Mouse (Mus musculus): ENCODE results near the gene Tdrd12. TPM values are rescaled to one million over a fixed set of nuclear protein-coding genes. Genes with fewer than 3 reads are reported as not detected.

Gene Tdrd12
- polyA plus RNA-seq, 1 experiment from 2014 or later, result 0.59 TPM

- Histone ChIP-seq H3K9ac (replicated peaks) (no peak overlapping the region), H3K27ac (replicated peaks) (no peak overlapping the region), H3K4me3 (replicated peaks) (no peak overlapping the region), H3K27me3 (replicated peaks) (no peaks in the 10 kb centered on the region), H3K4me2 (no peak overlapping the region), H3K9me3 (replicated peaks) (no peaks in the 10 kb centered on the region), H3K4me1 (no peaks in the 10 kb centered on the region), H3K36me3 (no peaks in the 10 kb centered on the region)
- no peak for ATAC-seq (ENCODE audit: low FRiP score)
- WGBS, result 92% methylated on average over 8 of the region's 8 CpGs
These were observed 51.0 kb downstream of the Tdrd12 start for GRCm38 (mm10) chr7:35486553-35486952.

GRCm38 (mm10) chr7:35485126-35485525 lies 52.4 kb downstream of the Tdrd12 start:
- Histone ChIP-seq H3K9ac (replicated peaks) (no peak overlapping the region), H3K36me3 (no peaks in the 10 kb centered on the region), H3K27me3 (replicated peaks) (no peaks in the 10 kb centered on the region), H3K4me3 (replicated peaks) (no peak overlapping the region), H3K4me1 (no peaks in the 10 kb centered on the region), H3K9me3 (replicated peaks) (no peaks in the 10 kb centered on the region), H3K4me2 (no peak overlapping the region), H3K27ac (replicated peaks) (no peak overlapping the region)
- ATAC-seq (ENCODE audit: low FRiP score), result no peak
- WGBS, result 84% methylated on average over 2 of the region's 2 CpGs

DNA sequence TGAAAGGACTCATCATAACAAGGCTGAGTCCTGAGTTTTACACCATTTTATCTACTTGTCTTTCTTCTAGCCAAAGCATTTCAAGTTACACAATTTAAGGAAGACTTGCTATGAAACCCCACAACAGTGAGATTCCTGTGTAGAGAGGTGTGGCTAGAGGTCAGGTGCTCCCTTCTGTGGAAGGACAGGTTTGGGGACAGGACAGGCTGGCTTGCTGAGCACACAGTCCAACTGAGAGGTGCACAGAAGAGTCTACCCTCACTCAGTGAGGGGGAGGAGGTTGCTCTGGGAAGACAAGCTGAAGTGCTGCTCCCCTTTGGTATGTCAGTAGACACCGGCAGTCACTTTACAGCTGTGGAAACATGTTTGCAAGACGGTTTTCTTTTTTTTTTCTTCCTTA lies 61.1 kb downstream of the Tdrd12 start:
- no peak overlapping the region for H3K9ac ChIP-seq (replicated peaks)
- no peaks in the 10 kb centered on the region for H3K4me1 ChIP-seq
- ATAC-seq (ENCODE audit: low FRiP score), result no peak
- no peaks in the 10 kb centered on the region for H3K27me3 ChIP-seq (replicated peaks)
- WGBS, result 85% methylated on average over 2 of the region's 2 CpGs
- H3K4me2 ChIP-seq, result no peak overlapping the region
- no peaks in the 10 kb centered on the region for H3K9me3 ChIP-seq (replicated peaks)
- no peaks in the 10 kb centered on the region for H3K36me3 ChIP-seq
- no peak overlapping the region for H3K27ac ChIP-seq (replicated peaks)
- H3K4me3 ChIP-seq (replicated peaks), result no peak overlapping the region

GRCm38 (mm10) chr7:35470794-35471193 lies 66.8 kb downstream of the Tdrd12 start:
- no peak overlapping the region for H3K4me2 ChIP-seq
- no peak overlapping the region for H3K4me3 ChIP-seq (replicated peaks)
- WGBS, result 51% methylated on average over 4 of the region's 4 CpGs
- H3K4me1 ChIP-seq, result no peaks in the 10 kb centered on the region
- no peaks in the 10 kb centered on the region for H3K27me3 ChIP-seq (replicated peaks)
- H3K9ac ChIP-seq (replicated peaks), result no peak overlapping the region
- no peak overlapping the region for H3K27ac ChIP-seq (replicated peaks)
- ATAC-seq (ENCODE audit: low FRiP score), result no peak
- no peaks in the 10 kb centered on the region for H3K9me3 ChIP-seq (replicated peaks)
- no peaks in the 10 kb centered on the region for H3K36me3 ChIP-seq

DNA sequence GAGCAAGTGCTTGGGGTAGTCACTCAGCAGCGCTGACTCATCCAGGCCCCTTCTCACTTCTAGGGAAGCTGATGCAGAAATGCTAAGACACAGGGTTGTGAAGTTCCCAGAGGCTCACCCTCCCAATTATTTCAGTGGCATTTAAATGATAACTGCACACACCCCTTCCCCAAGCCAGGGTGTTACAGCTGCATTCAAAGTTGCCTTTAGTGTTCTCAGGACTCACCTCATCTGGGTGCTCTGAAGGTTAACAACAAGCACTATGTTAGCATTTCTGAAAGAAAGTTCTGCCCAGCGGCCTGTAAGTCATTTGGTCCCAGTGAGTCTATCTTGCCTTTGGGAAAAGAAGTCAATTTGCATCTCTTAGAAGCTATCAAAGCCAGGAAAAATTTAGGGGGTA lies 69.7 kb downstream of the Tdrd12 start:
- Histone ChIP-seq H3K9ac (replicated peaks) (no peak overlapping the region), H3K4me3 (replicated peaks) (no peak overlapping the region), H3K27ac (replicated peaks) (no peak overlapping the region), H3K4me2 (no peak overlapping the region), H3K27me3 (replicated peaks) (no peaks in the 10 kb centered on the region), H3K9me3 (replicated peaks) (no peaks in the 10 kb centered on the region), H3K4me1 (no peaks in the 10 kb centered on the region), H3K36me3 (no peaks in the 10 kb centered on the region)
- 48% methylated on average over 2 of the region's 2 CpGs for WGBS
- ATAC-seq (ENCODE audit: low FRiP score), result no peak

GRCm38 (mm10) chr7:35465027-35465426 lies 72.5 kb downstream of the Tdrd12 start:
- H3K4me1 ChIP-seq, result no peaks in the 10 kb centered on the region
- H3K27ac ChIP-seq (replicated peaks), result no peak overlapping the region
- H3K27me3 ChIP-seq (replicated peaks), result no peaks in the 10 kb centered on the region
- no peak overlapping the region for H3K4me3 ChIP-seq (replicated peaks)
- H3K9ac ChIP-seq (replicated peaks), result no peak overlapping the region
- 97% methylated on average over 5 of the region's 5 CpGs for WGBS
- no peak overlapping the region for H3K4me2 ChIP-seq
- no peaks in the 10 kb centered on the region for H3K9me3 ChIP-seq (replicated peaks)
- H3K36me3 ChIP-seq, result no peaks in the 10 kb centered on the region
- ATAC-seq (ENCODE audit: low FRiP score), result no peak

GRCm38 (mm10) chr7:35460971-35461370 lies 76.6 kb downstream of the Tdrd12 start:
- Histone ChIP-seq H3K9ac (replicated peaks) (no peak overlapping the region), H3K36me3 (no peaks in the 10 kb centered on the region), H3K27me3 (replicated peaks) (no peaks in the 10 kb centered on the region), H3K4me1 (no peaks in the 10 kb centered on the region), H3K4me2 (no peak overlapping the region), H3K27ac (replicated peaks) (no peak overlapping the region), H3K4me3 (replicated peaks) (no peak overlapping the region), H3K9me3 (replicated peaks) (no peaks in the 10 kb centered on the region)
- 87% methylated on average over 4 of the region's 4 CpGs for WGBS
- no peak for ATAC-seq (ENCODE audit: low FRiP score)

- Histone ChIP-seq H3K4me1 (no peaks in the 10 kb centered on the region), H3K36me3 (no peaks in the 10 kb centered on the region), H3K9me3 (replicated peaks) (no peaks in the 10 kb centered on the region), H3K4me2 (no peak overlapping the region), H3K27ac (replicated peaks) (no peak overlapping the region), H3K27me3 (replicated peaks) (no peaks in the 10 kb centered on the region), H3K4me3 (replicated peaks) (no peak overlapping the region), H3K9ac (replicated peaks) (no peak overlapping the region)
- 85% methylated on average over 4 of the region's 4 CpGs for WGBS
- no peak for ATAC-seq (ENCODE audit: low FRiP score)
These were observed 81.3 kb downstream of the Tdrd12 start for GRCm38 (mm10) chr7:35456091-35456814.

- no peak for ATAC-seq (ENCODE audit: low FRiP score)
- no peaks in the 10 kb centered on the region for H3K36me3 ChIP-seq
- H3K27ac ChIP-seq (replicated peaks), result no peak overlapping the region
- no peak overlapping the region for H3K4me2 ChIP-seq
- H3K27me3 ChIP-seq (replicated peaks), result no peaks in the 10 kb centered on the region
- H3K4me3 ChIP-seq (replicated peaks), result no peak overlapping the region
- H3K4me1 ChIP-seq, result peaks cover 6% of the 10 kb centered on the region
- H3K9ac ChIP-seq (replicated peaks), result no peak overlapping the region
- WGBS, result 72% methylated on average over 7 of the region's 7 CpGs
- H3K9me3 ChIP-seq (replicated peaks), result no peaks in the 10 kb centered on the region
These were observed 88.7 kb downstream of the Tdrd12 start for GRCm38 (mm10) chr7:35448867-35449266.

- no peak within 1 kb of the TSS; the same call in 1 of the 2 replicates for H3K27ac ChIP-seq (replicated peaks)
- H3K27me3 ChIP-seq (replicated peaks), result no peaks in the 10 kb centered on the region
- H3K4me3 ChIP-seq (replicated peaks), result no peak within 1 kb of the TSS
- 30% methylated on average over 15 of the region's 15 CpGs for WGBS
- no peak for ATAC-seq (ENCODE audit: low FRiP score)
- H3K36me3 ChIP-seq, result no peaks in the 10 kb centered on the region
- peaks cover 6% of the 10 kb centered on the region for H3K4me1 ChIP-seq
- H3K9ac ChIP-seq (replicated peaks), result no peak within 1 kb of the TSS
- H3K9me3 ChIP-seq (replicated peaks), result no peaks in the 10 kb centered on the region
- H3K4me2 ChIP-seq, result no peak within 1 kb of the TSS
These were observed 89.3 kb downstream of the Tdrd12 start, which contains the start of gene Slc7a9 for GRCm38 (mm10) chr7:35447996-35448846. Gene Slc7a9, plus strand, starts transcription at chr7:35448796.

GRCm38 (mm10) chr7:35447501-35447900 lies 90.0 kb downstream of the Tdrd12 start:
- Histone ChIP-seq H3K9ac (replicated peaks) (no peak overlapping the region), H3K36me3 (no peaks in the 10 kb centered on the region), H3K4me2 (no peak overlapping the region), H3K4me1 (peaks cover 6% of the 10 kb centered on the region), H3K9me3 (replicated peaks) (no peaks in the 10 kb centered on the region), H3K4me3 (replicated peaks) (no peak overlapping the region), H3K27me3 (replicated peaks) (no peaks in the 10 kb centered on the region), H3K27ac (replicated peaks) (no peak overlapping the region)
- 49% methylated on average over 4 of the region's 4 CpGs for WGBS
- no peak for ATAC-seq (ENCODE audit: low FRiP score)

GRCm38 (mm10) chr7:35435266-35435665 lies 102.3 kb downstream of the Tdrd12 start:
- WGBS, result 82% methylated on average over 9 of the region's 9 CpGs
- peaks cover 59% of the 10 kb centered on the region for H3K36me3 ChIP-seq
- H3K4me2 ChIP-seq, result no peak overlapping the region
- no peaks in the 10 kb centered on the region for H3K9me3 ChIP-seq (replicated peaks)
- H3K4me1 ChIP-seq, result no peaks in the 10 kb centered on the region
- H3K27ac ChIP-seq (replicated peaks), result no peak overlapping the region
- no peak overlapping the region for H3K9ac ChIP-seq (replicated peaks)
- H3K27me3 ChIP-seq (replicated peaks), result no peaks in the 10 kb centered on the region
- ATAC-seq (ENCODE audit: low FRiP score), result no peak
- no peak overlapping the region for H3K4me3 ChIP-seq (replicated peaks)
